Mouse (Mus musculus) limb, embryonic 13.5 days (tissue): ENCODE measurements around the gene Ppara. TPM values are rescaled to one million over a fixed set of nuclear protein-coding genes. Genes with fewer than 3 reads are reported as not detected.
"Not testable (repeated sequence)": the region's sequence is repeated elsewhere in the genome, so short reads cannot be mapped to it uniquely, and the experiment has no call there.

Source experiments
- ATAC-seq: fragments of 200-750 bp; cut with Nextera tagmentation; 2 replicates; pipeline ENCODE4 v1.8.0; 2017; ENCODE audit warnings: low read depth, moderate number of reproducible peaks, moderate TSS enrichment; ENCODE audit not compliant: low FRiP score
- H3K27ac ChIP-seq: fragments of 300-500 bp; sonication (generic); 2 replicates; pipeline ENCODE4 v1.5.1; 2015; ENCODE audit warnings: inconsistent platforms, mild to moderate bottlenecking, moderate library complexity
- H3K27me3 ChIP-seq: fragments of 300-500 bp; sonication (generic); 2 replicates; pipeline ENCODE4 v1.6.1; 2015; ENCODE audit warnings: mild to moderate bottlenecking, inconsistent platforms
- H3K36me3 ChIP-seq: fragments of 300-500 bp; sonication (generic); 2 replicates; pipeline ENCODE4 v1.6.1; 2015; ENCODE audit warnings: inconsistent platforms, mild to moderate bottlenecking, moderate library complexity
- H3K4me1 ChIP-seq: fragments of 300-500 bp; sonication (generic); 2 replicates; pipeline ENCODE4 v1.6.1; 2015; ENCODE audit warnings: inconsistent platforms
- H3K4me2 ChIP-seq: fragments of 300-500 bp; sonication (generic); replicated peaks from 2 replicates; pipeline ENCODE4 v1.6.1; 2015; ENCODE audit warnings: inconsistent platforms, mild to moderate bottlenecking, moderate library complexity
- H3K4me3 ChIP-seq: fragments of 300-500 bp; sonication (generic); 2 replicates; pipeline ENCODE4 v1.5.1; 2015; ENCODE audit warnings: moderate library complexity, mild to moderate bottlenecking, inconsistent platforms
- H3K9ac ChIP-seq: fragments of 300-500 bp; sonication (generic); 2 replicates; pipeline ENCODE4 v1.6.1; 2015; ENCODE audit warnings: mild to moderate bottlenecking, inconsistent platforms
- H3K9me3 ChIP-seq: fragments of 300-500 bp; sonication (generic); 2 replicates; pipeline ENCODE4 v1.6.1; 2016; ENCODE audit warnings: inconsistent platforms
- WGBS: fragments of 180-500 bp; shearing (Covaris S2); methylation state at CpG from one replicate; pipeline ENCODE4 v1.1.7; 2015; 5-methylcytosine and 5-hydroxymethylcytosine counted together
- polyA plus RNA-seq: library from polyadenylated mRNA; unstranded; fragments of >200 nt; fragmentation: Nextera tagmentation; extraction: Ambion mirVana; gene quantifications from 2 replicates; pipeline ENCODE4 v1.2.1, GENCODE M21; 2015

Gene Ppara
- polyA plus RNA-seq, 1 experiment from 2014 or later, result 2.4 TPM

DNA sequence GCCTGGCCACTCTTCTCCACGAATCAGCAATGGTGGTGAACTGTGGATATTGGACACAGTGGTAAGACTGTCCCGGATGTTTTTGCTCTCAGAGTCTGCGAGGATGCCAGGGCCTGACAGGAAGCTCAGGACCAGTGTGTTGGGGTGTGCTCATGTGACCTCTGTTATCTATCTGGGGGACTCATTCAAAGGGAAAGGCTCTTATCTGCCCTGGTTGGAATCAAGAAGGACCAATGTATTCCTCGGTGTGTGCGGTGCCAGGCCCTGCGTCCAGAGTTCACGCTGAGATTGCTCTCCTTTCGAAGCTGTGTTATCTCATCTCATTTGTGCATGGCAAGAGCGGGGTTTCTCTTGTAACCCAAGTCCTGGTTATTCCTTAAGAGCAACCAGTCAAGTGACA lies 39.6 kb downstream of the Ppara start:
- no peak for ATAC-seq
- H3K4me2 ChIP-seq, result no peak overlapping the region
- no peaks in the 10 kb centered on the region for H3K36me3 ChIP-seq
- no peaks in the 10 kb centered on the region for H3K27me3 ChIP-seq
- H3K4me1 ChIP-seq, result no peaks in the 10 kb centered on the region
- H3K4me3 ChIP-seq, result no peak overlapping the region
- no peaks in the 10 kb centered on the region for H3K9me3 ChIP-seq
- WGBS, result 90% methylated on average over 9 of the region's 9 CpGs
- H3K9ac ChIP-seq, result no peak overlapping the region
- H3K27ac ChIP-seq, result no peak overlapping the region

DNA sequence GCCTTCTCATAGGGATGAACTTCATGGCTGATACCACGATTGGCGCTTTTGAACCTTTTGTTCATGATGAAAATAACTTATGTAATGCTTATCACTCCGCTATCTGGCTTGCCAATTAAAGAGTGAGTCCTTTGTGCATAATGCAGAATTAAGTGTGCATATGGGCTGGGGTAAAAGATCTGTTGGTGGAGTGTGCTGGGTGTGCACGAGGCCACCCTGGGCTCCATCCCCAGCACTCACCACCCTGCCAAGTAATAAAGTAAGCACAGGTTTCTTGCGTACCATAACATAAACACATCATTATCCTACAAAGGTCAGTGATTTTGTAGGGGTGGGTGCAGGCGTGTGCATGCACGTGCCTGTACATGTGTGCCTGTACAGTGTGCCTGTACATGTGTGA lies 40.2 kb downstream of the Ppara start:
- 84% methylated on average over 7 of the region's 7 CpGs for WGBS
- H3K4me1 ChIP-seq, result no peaks in the 10 kb centered on the region
- no peak overlapping the region for H3K4me2 ChIP-seq
- no peak overlapping the region for H3K4me3 ChIP-seq
- H3K9ac ChIP-seq, result no peak overlapping the region
- no peaks in the 10 kb centered on the region for H3K36me3 ChIP-seq
- H3K27me3 ChIP-seq, result no peaks in the 10 kb centered on the region
- ATAC-seq, result no peak
- H3K9me3 ChIP-seq, result no peaks in the 10 kb centered on the region
- H3K27ac ChIP-seq, result no peak overlapping the region

DNA sequence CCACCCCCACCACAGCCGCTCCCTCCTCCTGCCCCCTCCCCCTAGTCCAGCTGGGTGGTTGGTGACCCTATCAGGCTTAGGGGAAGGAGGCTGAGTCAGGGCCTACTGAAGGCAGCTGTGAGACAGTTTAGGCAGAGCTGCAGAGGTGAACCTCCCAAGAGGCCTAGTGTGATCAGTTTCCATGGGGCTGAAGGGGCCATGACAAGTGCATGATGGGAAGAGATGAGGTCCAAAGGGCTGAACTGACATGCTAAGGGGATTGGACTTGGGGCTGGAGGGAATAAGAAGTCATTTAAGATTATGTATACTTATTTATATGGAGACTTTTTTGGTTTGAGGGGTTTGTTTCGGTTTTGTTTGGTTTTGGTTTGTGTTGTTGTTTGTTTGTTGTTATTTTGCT lies 41.5 kb downstream of the Ppara start:
- Histone ChIP-seq H3K4me3 (no peak overlapping the region), H3K27me3 (no peaks in the 10 kb centered on the region), H3K27ac (no peak overlapping the region), H3K4me1 (no peaks in the 10 kb centered on the region), H3K36me3 (no peaks in the 10 kb centered on the region), H3K4me2 (no peak overlapping the region), H3K9me3 (no peaks in the 10 kb centered on the region), H3K9ac (no peak overlapping the region)
- ATAC-seq, result no peak
- WGBS, result 64% methylated on average over 2 of the region's 2 CpGs

DNA sequence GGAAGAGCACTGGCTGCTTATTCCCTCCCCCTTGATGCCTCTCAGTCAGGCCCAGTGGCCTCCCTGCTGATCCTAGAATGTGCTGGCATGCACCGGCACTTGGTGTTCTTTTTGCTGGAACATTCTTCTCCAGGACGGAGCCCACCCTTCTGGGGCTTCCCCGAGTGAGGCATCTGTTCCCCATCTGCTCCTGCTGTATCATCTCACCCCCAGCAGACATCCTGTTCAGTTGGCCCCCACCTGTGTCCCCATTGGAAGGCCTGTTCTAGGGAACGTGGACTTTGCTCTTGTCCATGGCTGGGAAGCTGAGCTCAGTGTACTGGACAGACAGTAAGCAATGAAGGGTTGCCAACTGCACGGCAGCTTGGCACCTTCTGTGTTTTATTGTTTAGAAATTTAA lies 42.0 kb downstream of the Ppara start:
- no peak overlapping the region for H3K27ac ChIP-seq
- H3K4me2 ChIP-seq, result no peak overlapping the region
- H3K36me3 ChIP-seq, result no peaks in the 10 kb centered on the region
- no peaks in the 10 kb centered on the region for H3K9me3 ChIP-seq
- 70% methylated on average over 5 of the region's 5 CpGs for WGBS
- no peak for ATAC-seq
- H3K4me1 ChIP-seq, result no peaks in the 10 kb centered on the region
- H3K9ac ChIP-seq, result no peak overlapping the region
- H3K4me3 ChIP-seq, result no peak overlapping the region
- no peaks in the 10 kb centered on the region for H3K27me3 ChIP-seq

DNA sequence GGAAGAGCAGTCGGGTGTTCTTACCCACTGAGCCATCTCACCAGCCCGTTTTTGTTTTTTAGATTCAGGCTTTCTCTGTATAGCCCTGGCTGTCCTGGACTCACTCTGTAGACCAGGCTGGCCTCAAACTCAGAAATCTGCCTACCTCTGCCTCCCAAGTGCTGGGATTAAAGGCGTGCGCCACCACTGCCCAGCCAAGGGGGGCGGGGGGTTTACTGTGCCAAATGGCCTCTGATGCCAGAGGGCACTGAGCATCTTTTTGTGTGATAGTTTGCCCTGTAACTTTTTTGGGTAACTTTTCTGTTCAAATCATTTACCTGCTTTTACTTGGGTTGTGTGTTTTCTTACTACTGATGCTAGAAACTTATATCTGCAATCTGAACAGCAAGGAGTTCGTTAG lies 44.1 kb downstream of the Ppara start:
- H3K27me3 ChIP-seq, H3K4me2 ChIP-seq, H3K9ac ChIP-seq, H3K27ac ChIP-seq, H3K4me3 ChIP-seq, H3K4me1 ChIP-seq, H3K9me3 ChIP-seq, ATAC-seq, H3K36me3 ChIP-seq: not testable (repeated sequence)
- WGBS, result 90% methylated on average over 6 of the region's 6 CpGs

DNA sequence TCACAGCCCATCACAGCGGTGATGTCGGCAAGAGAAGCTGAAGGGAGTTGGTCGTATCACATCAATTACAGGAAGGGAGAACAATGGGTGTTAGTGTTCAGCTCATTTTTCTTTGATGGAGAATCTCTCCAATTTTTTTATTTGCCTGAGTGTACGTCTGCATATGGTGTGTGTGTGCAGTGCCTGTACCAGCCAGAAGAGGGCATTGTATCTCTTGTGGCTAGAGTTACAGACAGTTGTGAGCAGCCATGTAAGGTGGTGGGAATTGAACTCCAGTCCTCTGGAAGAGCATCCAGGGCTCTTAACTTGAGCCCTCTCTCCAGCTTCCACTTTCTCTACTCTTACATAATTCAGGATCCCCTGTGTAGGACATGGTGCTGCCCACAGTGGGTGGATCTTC lies 48.4 kb downstream of the Ppara start:
- H3K27me3 ChIP-seq, result no peaks in the 10 kb centered on the region
- H3K9me3 ChIP-seq, result no peaks in the 10 kb centered on the region
- no peak overlapping the region for H3K4me2 ChIP-seq
- WGBS, result 86% methylated on average over 4 of the region's 4 CpGs
- ATAC-seq, result no peak
- H3K9ac ChIP-seq, result no peak overlapping the region
- no peaks in the 10 kb centered on the region for H3K36me3 ChIP-seq
- H3K4me1 ChIP-seq, result no peaks in the 10 kb centered on the region
- H3K4me3 ChIP-seq, result no peak overlapping the region
- no peak overlapping the region for H3K27ac ChIP-seq

DNA sequence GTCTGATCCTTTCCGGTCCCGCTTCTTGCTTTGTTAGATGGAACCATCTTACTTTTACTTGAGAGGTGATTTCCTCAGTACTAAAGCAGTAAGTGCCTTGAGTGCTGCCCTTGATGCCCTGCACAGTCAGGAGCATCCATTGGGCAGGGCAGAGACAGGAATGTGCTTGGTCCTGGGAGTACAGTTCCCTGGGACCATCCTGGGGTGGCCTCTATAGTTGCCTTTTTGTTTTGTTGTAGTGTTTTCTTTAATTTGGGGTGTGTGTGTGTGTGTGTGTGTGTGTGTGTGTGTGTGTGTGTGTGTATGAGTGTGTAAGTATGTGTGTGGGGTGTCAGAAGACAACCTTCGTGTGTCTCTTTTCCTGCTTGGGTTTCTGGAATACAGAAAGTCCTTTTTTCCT lies 49.6 kb downstream of the Ppara start:
- WGBS, result 85% methylated on average over 3 of the region's 3 CpGs
- Histone ChIP-seq H3K36me3 (no peaks in the 10 kb centered on the region), H3K4me1 (no peaks in the 10 kb centered on the region), H3K9me3 (no peaks in the 10 kb centered on the region), H3K9ac (no peak overlapping the region), H3K4me2 (no peak overlapping the region), H3K27ac (no peak overlapping the region), H3K27me3 (no peaks in the 10 kb centered on the region), H3K4me3 (no peak overlapping the region)
- no peak for ATAC-seq

DNA sequence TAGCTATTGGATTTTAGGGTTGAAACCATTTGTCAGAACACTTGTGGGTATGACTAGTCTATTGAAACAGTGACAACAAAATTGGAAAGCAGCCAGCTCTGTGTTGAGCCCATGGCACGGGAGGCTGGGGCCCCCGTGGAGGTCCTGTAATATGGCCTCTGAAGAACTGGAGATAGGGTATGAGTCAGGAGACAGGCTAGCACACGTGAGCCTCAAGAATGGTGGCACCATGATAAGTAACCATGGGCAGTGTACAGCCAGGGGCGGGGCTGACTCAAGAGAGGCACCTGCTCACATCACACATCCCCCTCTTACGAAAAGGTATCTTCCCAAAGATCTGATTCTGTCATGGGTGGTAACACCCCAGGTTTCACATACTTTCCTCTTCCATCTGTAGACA lies 51.9 kb downstream of the Ppara start:
- Histone ChIP-seq H3K27me3 (no peaks in the 10 kb centered on the region), H3K36me3 (no peaks in the 10 kb centered on the region), H3K27ac (no peak overlapping the region), H3K9me3 (no peaks in the 10 kb centered on the region), H3K9ac (no peak overlapping the region), H3K4me2 (no peak overlapping the region), H3K4me3 (no peak overlapping the region), H3K4me1 (no peaks in the 10 kb centered on the region)
- ATAC-seq, result no peak
- 77% methylated on average over 5 of the region's 5 CpGs for WGBS

DNA sequence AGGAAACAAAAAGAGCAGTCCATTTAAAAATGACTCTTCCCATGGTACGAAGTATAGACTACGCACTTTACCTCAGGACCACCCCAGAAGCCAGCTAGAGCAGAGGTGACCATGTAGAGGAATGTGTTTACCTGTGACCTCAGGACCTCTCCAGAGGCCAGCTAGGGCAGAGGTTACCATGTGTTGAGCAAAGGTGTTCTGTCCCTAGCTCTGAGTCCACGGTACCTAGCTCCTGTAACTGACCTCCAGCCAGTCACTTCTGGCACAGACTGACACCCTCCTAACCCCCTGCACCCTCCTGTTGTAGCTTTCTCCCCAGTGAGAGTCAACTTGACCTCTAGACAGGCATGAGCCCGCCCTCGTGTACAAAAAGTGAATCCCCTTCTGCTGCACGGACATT lies 52.7 kb downstream of the Ppara start:
- no peaks in the 10 kb centered on the region for H3K4me1 ChIP-seq
- no peak overlapping the region for H3K27ac ChIP-seq
- no peaks in the 10 kb centered on the region for H3K27me3 ChIP-seq
- H3K36me3 ChIP-seq, result no peaks in the 10 kb centered on the region
- H3K4me2 ChIP-seq, result no peak overlapping the region
- H3K4me3 ChIP-seq, result no peak overlapping the region
- H3K9me3 ChIP-seq, result no peaks in the 10 kb centered on the region
- WGBS, result 88% methylated on average over 6 of the region's 6 CpGs
- ATAC-seq, result no peak
- no peak overlapping the region for H3K9ac ChIP-seq

DNA sequence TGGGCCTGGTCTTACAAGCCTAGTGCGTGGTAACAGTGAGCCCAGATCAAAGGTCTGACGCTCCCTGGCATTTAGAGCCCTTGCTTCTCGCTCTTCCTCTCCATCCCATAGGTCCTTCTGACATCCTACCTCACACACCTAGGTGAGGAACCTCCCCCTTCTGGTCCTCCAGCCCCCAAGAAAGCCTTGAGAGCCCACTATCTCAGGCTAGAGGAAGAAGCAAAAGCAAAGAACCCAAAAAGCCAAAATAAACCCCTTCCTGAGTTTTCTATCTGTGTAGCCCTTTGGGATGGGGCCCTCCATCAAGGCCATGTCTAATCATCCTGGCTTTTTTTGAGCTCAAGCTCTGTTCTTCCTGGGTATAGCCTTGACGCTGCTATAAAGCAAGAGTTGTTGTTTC lies 53.3 kb downstream of the Ppara start:
- Histone ChIP-seq H3K4me3 (no peak overlapping the region), H3K27me3 (no peaks in the 10 kb centered on the region), H3K9ac (no peak overlapping the region), H3K36me3 (no peaks in the 10 kb centered on the region), H3K4me1 (no peaks in the 10 kb centered on the region), H3K4me2 (no peak overlapping the region), H3K27ac (no peak overlapping the region), H3K9me3 (no peaks in the 10 kb centered on the region)
- WGBS, result 77% methylated on average over 4 of the region's 4 CpGs
- ATAC-seq, result no peak

DNA sequence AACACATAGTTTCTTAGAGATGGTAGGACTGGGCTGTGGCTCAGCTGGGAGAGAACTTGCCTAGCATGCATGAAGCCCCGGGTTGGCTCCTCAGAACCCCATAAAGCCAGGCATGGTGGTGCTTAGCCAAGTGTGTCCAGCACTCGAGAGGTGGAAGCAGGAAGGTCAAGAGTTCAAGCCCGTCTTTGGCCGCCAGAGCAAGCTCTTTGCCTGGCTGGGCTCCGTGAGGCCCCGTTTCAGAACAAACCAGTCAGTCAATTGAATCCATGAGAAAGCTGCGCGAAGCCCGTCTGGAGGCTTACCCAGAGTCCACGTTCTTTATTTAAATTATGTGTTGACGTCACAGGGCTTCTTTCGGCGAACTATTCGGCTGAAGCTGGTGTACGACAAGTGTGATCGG lies 53.9 kb downstream of the Ppara start:
- 75% methylated on average over 16 of the region's 16 CpGs for WGBS
- Histone ChIP-seq H3K9ac (no peak overlapping the region), H3K27ac (no peak overlapping the region), H3K27me3 (no peaks in the 10 kb centered on the region), H3K4me2 (no peak overlapping the region), H3K4me3 (no peak overlapping the region), H3K4me1 (no peaks in the 10 kb centered on the region), H3K9me3 (no peaks in the 10 kb centered on the region), H3K36me3 (no peaks in the 10 kb centered on the region)
- no peak for ATAC-seq

DNA sequence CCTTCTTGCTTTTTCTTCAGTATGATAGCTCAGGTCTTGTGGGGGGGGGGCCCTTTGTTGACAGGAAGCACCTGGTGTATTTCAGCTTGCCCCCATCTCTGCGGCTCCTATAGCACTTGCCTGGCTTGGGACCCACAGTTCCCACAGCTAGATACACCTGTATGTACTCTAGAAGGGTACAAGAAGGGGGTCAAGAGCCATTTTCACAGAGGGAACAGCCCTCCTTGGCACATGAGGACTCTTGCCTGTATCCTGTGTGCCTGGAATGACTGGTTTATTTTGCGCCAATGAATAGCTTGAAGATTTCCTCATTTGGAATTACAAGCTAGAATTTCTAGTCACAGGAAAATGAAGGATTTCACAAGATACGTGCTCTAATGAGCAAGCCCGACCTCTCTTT lies 56.7 kb downstream of the Ppara start:
- H3K27me3 ChIP-seq, result no peaks in the 10 kb centered on the region
- 85% methylated on average over 4 of the region's 4 CpGs for WGBS
- no peak overlapping the region for H3K9ac ChIP-seq
- no peaks in the 10 kb centered on the region for H3K36me3 ChIP-seq
- ATAC-seq, result no peak
- no peak overlapping the region for H3K27ac ChIP-seq
- no peak overlapping the region for H3K4me2 ChIP-seq
- H3K4me3 ChIP-seq, result no peak overlapping the region
- no peaks in the 10 kb centered on the region for H3K4me1 ChIP-seq
- no peaks in the 10 kb centered on the region for H3K9me3 ChIP-seq

DNA sequence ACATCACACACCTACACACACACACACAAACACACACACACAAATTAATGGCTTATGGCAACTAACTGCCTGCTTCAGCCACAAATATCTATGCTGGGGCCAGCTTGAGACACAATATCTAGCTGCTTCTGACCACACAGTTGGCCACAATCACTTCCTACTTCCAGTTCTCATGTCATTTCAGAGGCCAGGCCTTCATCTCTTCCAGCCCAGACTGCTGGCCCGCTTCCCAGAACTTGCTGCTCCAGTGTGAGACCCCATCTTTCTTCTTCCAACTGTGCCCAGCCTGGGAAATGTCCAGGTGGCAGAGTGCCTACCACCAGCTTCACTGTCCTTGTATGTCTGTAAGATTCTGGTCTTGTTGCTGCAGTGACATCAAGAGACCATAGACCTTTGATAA lies 58.0 kb downstream of the Ppara start:
- Histone ChIP-seq H3K27ac (no peak overlapping the region), H3K9ac (no peak overlapping the region), H3K27me3 (no peaks in the 10 kb centered on the region), H3K4me2 (no peak overlapping the region), H3K36me3 (no peaks in the 10 kb centered on the region), H3K9me3 (no peaks in the 10 kb centered on the region), H3K4me3 (no peak overlapping the region), H3K4me1 (no peaks in the 10 kb centered on the region)
- 86% methylated on average over 1 of the region's 1 CpGs for WGBS
- no peak for ATAC-seq

DNA sequence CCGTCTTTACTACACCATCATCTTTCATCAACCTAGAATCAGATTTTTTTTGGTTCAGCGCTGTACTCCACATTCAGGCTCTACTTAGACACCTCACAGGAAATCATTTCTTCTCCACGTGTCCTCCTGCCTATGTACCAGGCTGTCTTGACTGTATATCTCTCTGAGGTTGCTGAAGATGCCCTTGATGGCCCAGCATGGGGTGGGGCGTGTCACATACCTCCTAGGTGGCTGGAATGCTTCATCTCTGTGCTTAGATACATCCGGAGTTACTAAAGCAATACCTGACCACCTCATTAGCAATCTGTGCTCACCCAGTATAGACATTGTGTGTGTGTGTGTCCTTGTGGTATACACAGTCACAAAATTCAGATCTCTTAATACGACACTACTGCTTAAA lies 60.7 kb downstream of the Ppara start:
- Histone ChIP-seq H3K4me3 (no peak overlapping the region), H3K27me3 (no peaks in the 10 kb centered on the region), H3K9me3 (no peaks in the 10 kb centered on the region), H3K27ac (no peak overlapping the region), H3K4me2 (no peak overlapping the region), H3K9ac (no peak overlapping the region), H3K36me3 (no peaks in the 10 kb centered on the region), H3K4me1 (no peaks in the 10 kb centered on the region)
- ATAC-seq, result no peak
- 75% methylated on average over 6 of the region's 6 CpGs for WGBS
